Mouse (Mus musculus): ENCODE measurements around the gene Kdm2b. TPM values are rescaled to one million over a fixed set of nuclear protein-coding genes. Genes with fewer than 3 reads are reported as not detected.

Kdm2b gene
- 9.6 and 10.9 TPM in 2 replicates for polyA plus RNA-seq (2012; rRNA removed)

- TF ChIP-seq CTCF (conservative IDR thresholded peaks at IDR 0.05; ENCODE audit: insufficient read depth, insufficient read length, low read depth, low read length) (no peak), POLR2A (IDR thresholded peaks at IDR 0.05; ENCODE audit: low read depth, low read length) (no peak)
- Histone ChIP-seq H3K36me3 (ENCODE audit: control insufficient read depth, insufficient read depth, low read length) (no peaks in the 10 kb centered on the region), H3K27me3 (replicated peaks; ENCODE audit: control insufficient read depth, insufficient read depth, low read length) (no peaks in the 10 kb centered on the region), H3K27ac (ENCODE audit: insufficient read depth, low read depth, low read length) (peak within 1 kb of the TSS; percentile 39; the same call in 1 of the 2 replicates), H3K4me1 (ENCODE audit: control insufficient read depth, insufficient read depth, low read length) (no peaks in the 10 kb centered on the region), H3K4me3 (ENCODE audit: insufficient read depth, low read depth, low read length) (peak within 1 kb of the TSS; percentile 80)
- 11% methylated on average over 15 of the region's 15 CpGs for WGBS
- DNase-seq, result peak; percentile 52
Measured at GRCm38 (mm10) chr5:122989551-122990330, at the start of gene Kdm2b. Kdm2b (minus strand) TSS chr5:122989823.

- DNase-seq, result peak; percentile 91
- peak; percentile 21 for TF ChIP-seq POLR2A (IDR thresholded peaks at IDR 0.05; ENCODE audit: low read depth, low read length)
- no peak for TF ChIP-seq CTCF (conservative IDR thresholded peaks at IDR 0.05; ENCODE audit: insufficient read depth, insufficient read length, low read depth, low read length)
- Histone ChIP-seq H3K4me1 (ENCODE audit: control insufficient read depth, insufficient read depth, low read length) (peaks cover 6% of the 10 kb centered on the region; the same call in 1 of the 2 replicates), H3K4me3 (ENCODE audit: insufficient read depth, low read depth, low read length) (peak overlapping the region; percentile 52), H3K27me3 (replicated peaks; ENCODE audit: control insufficient read depth, insufficient read depth, low read length) (no peaks in the 10 kb centered on the region), H3K27ac (ENCODE audit: insufficient read depth, low read depth, low read length) (0 out of 2 replicates have a peak overlapping the region, but pooled peaks have one; percentile 7), H3K36me3 (ENCODE audit: control insufficient read depth, insufficient read depth, low read length) (no peaks in the 10 kb centered on the region)
- 8% methylated on average over 25 of the region's 25 CpGs for WGBS
Measured at GRCm38 (mm10) chr5:123039120-123039752, 49.6 kb upstream of the Kdm2b start.

GRCm38 (mm10) chr5:123038115-123038514 lies 48.5 kb upstream of the Kdm2b start:
- Histone ChIP-seq H3K4me3 (ENCODE audit: insufficient read depth, low read depth, low read length) (no peak overlapping the region), H3K36me3 (ENCODE audit: control insufficient read depth, insufficient read depth, low read length) (no peaks in the 10 kb centered on the region), H3K27ac (ENCODE audit: insufficient read depth, low read depth, low read length) (no peak overlapping the region), H3K27me3 (replicated peaks; ENCODE audit: control insufficient read depth, insufficient read depth, low read length) (no peaks in the 10 kb centered on the region), H3K4me1 (ENCODE audit: control insufficient read depth, insufficient read depth, low read length) (peaks cover 6% of the 10 kb centered on the region; the same call in 1 of the 2 replicates)
- TF ChIP-seq CTCF (conservative IDR thresholded peaks at IDR 0.05; ENCODE audit: insufficient read depth, insufficient read length, low read depth, low read length) (no peak), POLR2A (IDR thresholded peaks at IDR 0.05; ENCODE audit: low read depth, low read length) (no peak)
- no peak for DNase-seq
- 76% methylated on average over 5 of the region's 5 CpGs for WGBS

GRCm38 (mm10) chr5:123035564-123035963 lies 45.9 kb upstream of the Kdm2b start:
- no peak overlapping the region for H3K4me3 ChIP-seq (ENCODE audit: insufficient read depth, low read depth, low read length)
- WGBS, result 15% methylated on average over 6 of the region's 6 CpGs
- H3K27ac ChIP-seq (ENCODE audit: insufficient read depth, low read depth, low read length), result no peak overlapping the region
- TF ChIP-seq CTCF (conservative IDR thresholded peaks at IDR 0.05; ENCODE audit: insufficient read depth, insufficient read length, low read depth, low read length), result no peak
- TF ChIP-seq POLR2A (IDR thresholded peaks at IDR 0.05; ENCODE audit: low read depth, low read length), result no peak
- DNase-seq, result peak; percentile 96
- H3K36me3 ChIP-seq (ENCODE audit: control insufficient read depth, insufficient read depth, low read length), result no peaks in the 10 kb centered on the region
- peaks cover 6% of the 10 kb centered on the region; the same call in 1 of the 2 replicates for H3K4me1 ChIP-seq (ENCODE audit: control insufficient read depth, insufficient read depth, low read length)
- H3K27me3 ChIP-seq (replicated peaks; ENCODE audit: control insufficient read depth, insufficient read depth, low read length), result no peaks in the 10 kb centered on the region

GRCm38 (mm10) chr5:123035089-123035488 lies 45.5 kb upstream of the Kdm2b start:
- DNase-seq, result no peak
- TF ChIP-seq POLR2A (IDR thresholded peaks at IDR 0.05; ENCODE audit: low read depth, low read length) (no peak), CTCF (conservative IDR thresholded peaks at IDR 0.05; ENCODE audit: insufficient read depth, insufficient read length, low read depth, low read length) (no peak)
- WGBS, result 89% methylated on average over 4 of the region's 4 CpGs
- no peak overlapping the region for H3K27ac ChIP-seq (ENCODE audit: insufficient read depth, low read depth, low read length)
- H3K4me1 ChIP-seq (ENCODE audit: control insufficient read depth, insufficient read depth, low read length), result peaks cover 6% of the 10 kb centered on the region; the same call in 1 of the 2 replicates
- no peak overlapping the region for H3K4me3 ChIP-seq (ENCODE audit: insufficient read depth, low read depth, low read length)
- H3K27me3 ChIP-seq (replicated peaks; ENCODE audit: control insufficient read depth, insufficient read depth, low read length), result no peaks in the 10 kb centered on the region
- H3K36me3 ChIP-seq (ENCODE audit: control insufficient read depth, insufficient read depth, low read length), result no peaks in the 10 kb centered on the region

GRCm38 (mm10) chr5:123033646-123034160 lies 44.1 kb upstream of the Kdm2b start:
- Histone ChIP-seq H3K36me3 (ENCODE audit: control insufficient read depth, insufficient read depth, low read length) (no peaks in the 10 kb centered on the region), H3K4me3 (ENCODE audit: insufficient read depth, low read depth, low read length) (no peak overlapping the region), H3K4me1 (ENCODE audit: control insufficient read depth, insufficient read depth, low read length) (peaks cover 4% of the 10 kb centered on the region; the same call in 1 of the 2 replicates), H3K27ac (ENCODE audit: insufficient read depth, low read depth, low read length) (no peak overlapping the region), H3K27me3 (replicated peaks; ENCODE audit: control insufficient read depth, insufficient read depth, low read length) (no peaks in the 10 kb centered on the region)
- DNase-seq, result peak; percentile 82
- TF ChIP-seq CTCF (conservative IDR thresholded peaks at IDR 0.05; ENCODE audit: insufficient read depth, insufficient read length, low read depth, low read length), result no peak
- TF ChIP-seq POLR2A (IDR thresholded peaks at IDR 0.05; ENCODE audit: low read depth, low read length), result no peak
- 50% methylated on average over 7 of the region's 7 CpGs for WGBS

- Histone ChIP-seq H3K27ac (ENCODE audit: insufficient read depth, low read depth, low read length) (no peak overlapping the region), H3K36me3 (ENCODE audit: control insufficient read depth, insufficient read depth, low read length) (no peaks in the 10 kb centered on the region), H3K27me3 (replicated peaks; ENCODE audit: control insufficient read depth, insufficient read depth, low read length) (no peaks in the 10 kb centered on the region), H3K4me3 (ENCODE audit: insufficient read depth, low read depth, low read length) (no peak overlapping the region), H3K4me1 (ENCODE audit: control insufficient read depth, insufficient read depth, low read length) (peaks cover 9% of the 10 kb centered on the region; the same call in 1 of the 2 replicates)
- no peak for DNase-seq
- 100% methylated on average over 3 of the region's 3 CpGs for WGBS
- TF ChIP-seq CTCF (conservative IDR thresholded peaks at IDR 0.05; ENCODE audit: insufficient read depth, insufficient read length, low read depth, low read length), result no peak
- TF ChIP-seq POLR2A (IDR thresholded peaks at IDR 0.05; ENCODE audit: low read depth, low read length), result no peak
Measured at GRCm38 (mm10) chr5:123031312-123031711, 41.7 kb upstream of the Kdm2b start.
